Mouse (Mus musculus): Measurements from ENCODE around the gene Abcd4.

DNA sequence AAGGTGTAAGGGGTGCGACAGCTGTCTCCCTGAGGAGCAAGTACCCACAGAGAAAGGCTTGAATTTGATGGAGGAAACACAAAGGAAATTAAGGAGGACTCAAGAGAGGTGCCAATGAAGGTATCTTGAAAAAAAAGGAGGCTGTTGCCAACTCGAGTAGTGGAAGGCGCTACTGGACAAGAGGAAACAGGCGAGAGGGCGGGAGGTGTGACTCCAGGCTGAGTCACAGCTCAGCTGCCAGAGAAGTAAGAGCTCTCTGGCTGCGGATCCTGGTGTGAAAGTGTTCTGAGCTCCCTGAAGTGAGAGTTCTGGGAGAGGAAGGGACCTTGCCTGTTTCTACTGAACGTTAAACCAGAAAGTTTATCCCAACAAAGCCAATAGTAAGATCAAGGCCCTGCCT lies 2.7 kb downstream of the Abcd4 start:
- TF ChIP-seq CHD2 (IDR thresholded peaks at IDR 0.05; ENCODE audit: low read depth, low read length) (no peak), ZC3H11A (IDR thresholded peaks at IDR 0.05; ENCODE audit: borderline replicate concordance, low read depth, low read length) (no peak), ZNF384 (IDR thresholded peaks at IDR 0.05; ENCODE audit: low read depth, low read length) (no peak), MAFK (IDR thresholded peaks at IDR 0.05; ENCODE audit: insufficient read depth, low read depth, low read length) (no peak)
